Mouse (Mus musculus): Measurements from ENCODE around the gene Il6ra. TPM values are rescaled to one million over a fixed set of nuclear protein-coding genes. Genes with fewer than 3 reads are reported as not detected.

Il6ra gene
- polyA plus RNA-seq, 1 experiment from 2014 or later, result 11.8 TPM

GRCm38 (mm10) chr3:89899511-89899908 lies 13.5 kb downstream of the Il6ra start:
- TF ChIP-seq EP300 (IDR thresholded peaks at IDR 0.05; ENCODE audit: low read depth) (no peak), CTCF (IDR thresholded peaks at IDR 0.05; ENCODE audit: low read depth) (no peak)
- Histone ChIP-seq H3K4me1 (ENCODE audit: insufficient read depth) (peaks cover 55% of the 10 kb centered on the region), H3K9me3 (ENCODE audit: low read length) (no peaks in the 10 kb centered on the region), H3K9ac (replicated peaks) (no peak overlapping the region), H3K27me3 (ENCODE audit: insufficient read depth, low read length) (no peaks in the 10 kb centered on the region), H3K27ac (ENCODE audit: low read depth) (peak overlapping the region; percentile 89), H3K36me3 (replicated peaks; ENCODE audit: insufficient read depth, low read length) (peaks cover 5% of the 10 kb centered on the region; the same call in 1 of the 2 replicates), H3K4me3 (ENCODE audit: low read depth, low read length) (no peak overlapping the region), H3K4me2 (ENCODE audit: low read depth, low read length) (no peak overlapping the region)
- ATAC-seq (no peak), DNase-seq (no peak)
- 62% methylated on average over 8 of the region's 8 CpGs for WGBS (ENCODE audit: insufficient replicate concordance)

GRCm38 (mm10) chr3:89898870-89899510 lies 14.0 kb downstream of the Il6ra start:
- DNase-seq, result no peak
- Histone ChIP-seq H3K9me3 (ENCODE audit: low read length) (no peaks in the 10 kb centered on the region), H3K4me2 (ENCODE audit: low read depth, low read length) (no peak overlapping the region), H3K27me3 (ENCODE audit: insufficient read depth, low read length) (no peaks in the 10 kb centered on the region), H3K4me1 (ENCODE audit: insufficient read depth) (peaks cover 55% of the 10 kb centered on the region), H3K27ac (ENCODE audit: low read depth) (peak overlapping the region; percentile 89), H3K4me3 (ENCODE audit: low read depth, low read length) (no peak overlapping the region), H3K9ac (replicated peaks) (peak overlapping the region; percentile 44; the same call in 1 of the 2 replicates), H3K36me3 (replicated peaks; ENCODE audit: insufficient read depth, low read length) (peaks cover 5% of the 10 kb centered on the region; the same call in 1 of the 2 replicates)
- 55% methylated on average over 5 of the region's 5 CpGs for WGBS (ENCODE audit: insufficient replicate concordance)
- peak; percentile 70 for ATAC-seq
- peak; percentile 45; the same call in 1 of the 2 replicates for TF ChIP-seq EP300 (IDR thresholded peaks at IDR 0.05; ENCODE audit: low read depth)
- no peak for TF ChIP-seq CTCF (IDR thresholded peaks at IDR 0.05; ENCODE audit: low read depth)

- Histone ChIP-seq H3K9me3 (ENCODE audit: low read length) (no peaks in the 10 kb centered on the region), H3K27me3 (ENCODE audit: insufficient read depth, low read length) (no peaks in the 10 kb centered on the region), H3K4me1 (ENCODE audit: insufficient read depth) (peaks cover 46% of the 10 kb centered on the region), H3K4me3 (ENCODE audit: low read depth, low read length) (no peak overlapping the region), H3K4me2 (ENCODE audit: low read depth, low read length) (no peak overlapping the region), H3K36me3 (replicated peaks; ENCODE audit: insufficient read depth, low read length) (peaks cover 5% of the 10 kb centered on the region; the same call in 1 of the 2 replicates), H3K9ac (replicated peaks) (peak overlapping the region; percentile 44; the same call in 1 of the 2 replicates), H3K27ac (ENCODE audit: low read depth) (peak overlapping the region; percentile 89)
- DNase-seq, result no peak
- WGBS (ENCODE audit: insufficient replicate concordance), result 79% methylated on average over 10 of the region's 10 CpGs
- TF ChIP-seq EP300 (IDR thresholded peaks at IDR 0.05; ENCODE audit: low read depth) (no peak), CTCF (IDR thresholded peaks at IDR 0.05; ENCODE audit: low read depth) (no peak)
- no peak for ATAC-seq
These were observed 15.0 kb downstream of the Il6ra start for GRCm38 (mm10) chr3:89898011-89898410.

- Histone ChIP-seq H3K36me3 (replicated peaks; ENCODE audit: insufficient read depth, low read length) (peaks cover 9% of the 10 kb centered on the region; the same call in 1 of the 2 replicates), H3K9ac (replicated peaks) (no peak overlapping the region), H3K4me2 (ENCODE audit: low read depth, low read length) (no peak overlapping the region), H3K9me3 (ENCODE audit: low read length) (no peaks in the 10 kb centered on the region), H3K27ac (ENCODE audit: low read depth) (no peak overlapping the region), H3K27me3 (ENCODE audit: insufficient read depth, low read length) (no peaks in the 10 kb centered on the region), H3K4me3 (ENCODE audit: low read depth, low read length) (no peak overlapping the region), H3K4me1 (ENCODE audit: insufficient read depth) (peaks cover 47% of the 10 kb centered on the region)
- TF ChIP-seq EP300 (IDR thresholded peaks at IDR 0.05; ENCODE audit: low read depth), result no peak
- no peak for TF ChIP-seq CTCF (IDR thresholded peaks at IDR 0.05; ENCODE audit: low read depth)
- ATAC-seq, result no peak
- DNase-seq, result no peak
- WGBS (ENCODE audit: insufficient replicate concordance), result 81% methylated on average over 8 of the region's 8 CpGs
These were observed 15.7 kb downstream of the Il6ra start for GRCm38 (mm10) chr3:89897204-89897796.

- H3K9ac ChIP-seq (replicated peaks), result no peak overlapping the region
- WGBS (ENCODE audit: insufficient replicate concordance), result 40% methylated on average over 5 of the region's 5 CpGs
- TF ChIP-seq EP300 (IDR thresholded peaks at IDR 0.05; ENCODE audit: low read depth) (no peak), CTCF (IDR thresholded peaks at IDR 0.05; ENCODE audit: low read depth) (no peak)
- no peak overlapping the region for H3K4me2 ChIP-seq (ENCODE audit: low read depth, low read length)
- H3K4me1 ChIP-seq (ENCODE audit: insufficient read depth), result peaks cover 40% of the 10 kb centered on the region
- H3K4me3 ChIP-seq (ENCODE audit: low read depth, low read length), result no peak overlapping the region
- H3K27ac ChIP-seq (ENCODE audit: low read depth), result no peak overlapping the region
- H3K9me3 ChIP-seq (ENCODE audit: low read length), result no peaks in the 10 kb centered on the region
- ATAC-seq, result no peak
- DNase-seq, result no peak
- peaks cover 9% of the 10 kb centered on the region; the same call in 1 of the 2 replicates for H3K36me3 ChIP-seq (replicated peaks; ENCODE audit: insufficient read depth, low read length)
- H3K27me3 ChIP-seq (ENCODE audit: insufficient read depth, low read length), result no peaks in the 10 kb centered on the region
These were observed 16.4 kb downstream of the Il6ra start for GRCm38 (mm10) chr3:89896571-89896970.

GRCm38 (mm10) chr3:89892517-89893106 lies 20.4 kb downstream of the Il6ra start:
- H3K4me2 ChIP-seq (ENCODE audit: low read depth, low read length), result no peak overlapping the region
- no peak overlapping the region for H3K9ac ChIP-seq (replicated peaks)
- H3K4me3 ChIP-seq (ENCODE audit: low read depth, low read length), result no peak overlapping the region
- DNase-seq (no peak), ATAC-seq (no peak)
- H3K4me1 ChIP-seq (ENCODE audit: insufficient read depth), result peaks cover 21% of the 10 kb centered on the region
- H3K27ac ChIP-seq (ENCODE audit: low read depth), result no peak overlapping the region
- H3K27me3 ChIP-seq (ENCODE audit: insufficient read depth, low read length), result no peaks in the 10 kb centered on the region
- H3K9me3 ChIP-seq (ENCODE audit: low read length), result no peaks in the 10 kb centered on the region
- peaks cover 11% of the 10 kb centered on the region; the same call in 1 of the 2 replicates for H3K36me3 ChIP-seq (replicated peaks; ENCODE audit: insufficient read depth, low read length)
- TF ChIP-seq EP300 (IDR thresholded peaks at IDR 0.05; ENCODE audit: low read depth) (no peak), CTCF (IDR thresholded peaks at IDR 0.05; ENCODE audit: low read depth) (no peak)
- WGBS (ENCODE audit: insufficient replicate concordance), result 74% methylated on average over 5 of the region's 5 CpGs
